Mouse (Mus musculus) naive thymus-derived CD4-positive, alpha-beta T cell, adult 5 months (primary cell): ENCODE measurements around the gene Hemgn. TPM values are rescaled to one million over a fixed set of nuclear protein-coding genes. Genes with fewer than 3 reads are reported as not detected.

Experiments used
- polyA plus RNA-seq: library from polyadenylated mRNA; unstranded; fragments of 100-300 nt; shearing (Covaris generic); gene quantifications from one replicate; pipeline ENCODE4 v1.2.1, GENCODE M21; 2017

The Hemgn gene
- polyA plus RNA-seq, result 0.20 TPM

DNA sequence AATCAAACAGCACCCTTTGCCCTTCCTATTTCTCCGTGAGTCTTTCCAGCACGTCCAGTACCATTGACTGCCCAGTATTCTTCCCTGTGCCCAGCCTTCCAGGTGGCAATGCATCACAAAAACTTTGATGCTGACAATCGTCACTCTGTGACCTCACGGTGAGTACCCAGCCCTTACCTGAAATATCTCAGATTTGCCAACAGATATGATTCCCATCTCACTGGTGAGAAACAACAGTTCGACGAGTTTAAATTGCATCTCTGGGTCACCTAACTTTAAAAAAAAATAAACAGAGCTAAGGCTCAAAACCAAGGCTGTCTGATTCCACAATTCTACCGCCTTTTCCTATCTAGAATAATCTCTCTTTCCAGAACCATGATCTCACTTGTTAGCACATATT lies at the start of gene Hemgn:
TSS of gene Hemgn (minus strand) at position 101 of the 400 bp plus-strand sequence.

DNA sequence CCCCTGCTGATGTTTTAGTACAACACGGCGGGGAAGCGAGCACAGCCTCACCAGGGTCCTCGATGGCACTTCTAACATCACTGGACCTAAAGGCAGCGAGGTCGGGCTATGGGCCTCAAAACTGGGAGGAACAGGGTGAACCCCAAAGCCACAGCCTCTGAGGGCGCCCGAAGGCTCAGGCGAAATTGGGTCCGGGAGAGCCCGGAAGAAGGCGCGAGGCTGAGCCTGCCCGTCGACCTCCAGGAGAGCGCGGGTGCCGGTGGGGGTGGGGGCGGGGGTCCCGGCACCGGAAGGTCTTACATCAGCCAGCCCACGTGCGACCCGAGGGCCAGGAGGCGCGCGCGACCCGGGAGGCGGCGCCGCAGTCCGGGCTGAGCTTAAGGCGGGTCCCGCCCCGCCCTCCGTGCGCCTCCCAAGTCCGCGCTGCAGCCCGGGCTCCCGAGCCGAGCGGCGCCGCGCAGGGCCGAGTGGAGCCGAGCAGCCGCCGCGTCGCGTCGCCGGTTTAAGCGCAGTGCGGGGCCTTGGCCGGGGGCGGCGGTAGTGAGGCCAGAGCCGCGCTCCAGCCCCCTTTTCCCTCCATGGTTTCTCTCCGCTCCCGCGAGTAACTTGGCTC lies 37.3 kb upstream of the Hemgn start, which contains the start of gene Anp32b:
TSS of gene Anp32b (plus strand) at position 384 of the 613 bp plus-strand sequence.

DNA sequence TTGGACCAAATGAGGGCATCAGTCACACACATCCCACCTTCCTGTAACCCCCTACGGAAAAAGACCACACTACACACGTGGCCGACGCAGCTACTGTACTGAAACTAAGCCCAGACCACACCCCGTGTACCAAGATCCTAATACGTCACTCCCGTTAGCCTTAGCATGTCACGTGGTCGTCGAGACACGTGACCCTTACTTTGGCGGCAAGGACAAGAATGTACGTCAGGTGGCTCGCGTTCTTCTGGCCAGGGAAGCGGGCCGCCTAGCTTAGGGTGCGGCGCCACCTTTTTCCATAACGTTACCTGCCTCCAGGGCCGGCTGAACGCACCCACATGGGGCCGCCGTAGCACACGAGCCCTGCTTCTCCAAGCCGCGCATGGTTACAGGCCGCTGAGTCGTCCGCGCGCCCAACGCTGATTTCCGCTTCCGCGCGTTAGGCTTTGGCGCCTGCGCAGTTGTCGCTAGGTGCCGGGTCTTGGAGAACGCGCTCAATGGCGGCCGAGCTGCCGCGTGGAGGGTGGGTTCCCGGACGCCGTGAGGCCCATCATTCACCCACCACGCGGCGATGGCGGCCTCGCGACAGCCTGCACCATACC lies 24.2 kb downstream of the Hemgn start, which contains the start of gene Trmo:
TSS of gene Trmo (minus strand) at position 425 of the 599 bp plus-strand sequence.

Other genes starting within 250 kb of the Hemgn start
- 32.1 TPM for gene Xpa, start 217.2 kb downstream of the Hemgn start, polyA plus RNA-seq
- not detected for gene Foxe1, start 69.9 kb downstream of the Hemgn start, polyA plus RNA-seq
- 41.1 TPM for gene Trmo, start 24.1 kb downstream of the Hemgn start, polyA plus RNA-seq
- gene Anp32b, start 37.4 kb upstream of the Hemgn start, polyA plus RNA-seq, result 136 TPM
- gene Nans, start 75.7 kb upstream of the Hemgn start, polyA plus RNA-seq, result 51.9 TPM
- gene Trim14, start 122.6 kb upstream of the Hemgn start, polyA plus RNA-seq, result 38.8 TPM
- 12.6 TPM for gene Coro2a, start 188.7 kb upstream of the Hemgn start, polyA plus RNA-seq
- 0.21 TPM for gene Tbc1d2, start 236.7 kb upstream of the Hemgn start, polyA plus RNA-seq